Mouse (Mus musculus): Measurements from ENCODE around the gene C730034F03Rik.
A peak's percentile ranks its signal among the peaks of the same experiment; 100 is the strongest.
"Not testable (repeated sequence)": the region's sequence is repeated elsewhere in the genome, so short reads cannot be mapped to it uniquely, and the experiment has no call there.

Gene C730034F03Rik

DNA sequence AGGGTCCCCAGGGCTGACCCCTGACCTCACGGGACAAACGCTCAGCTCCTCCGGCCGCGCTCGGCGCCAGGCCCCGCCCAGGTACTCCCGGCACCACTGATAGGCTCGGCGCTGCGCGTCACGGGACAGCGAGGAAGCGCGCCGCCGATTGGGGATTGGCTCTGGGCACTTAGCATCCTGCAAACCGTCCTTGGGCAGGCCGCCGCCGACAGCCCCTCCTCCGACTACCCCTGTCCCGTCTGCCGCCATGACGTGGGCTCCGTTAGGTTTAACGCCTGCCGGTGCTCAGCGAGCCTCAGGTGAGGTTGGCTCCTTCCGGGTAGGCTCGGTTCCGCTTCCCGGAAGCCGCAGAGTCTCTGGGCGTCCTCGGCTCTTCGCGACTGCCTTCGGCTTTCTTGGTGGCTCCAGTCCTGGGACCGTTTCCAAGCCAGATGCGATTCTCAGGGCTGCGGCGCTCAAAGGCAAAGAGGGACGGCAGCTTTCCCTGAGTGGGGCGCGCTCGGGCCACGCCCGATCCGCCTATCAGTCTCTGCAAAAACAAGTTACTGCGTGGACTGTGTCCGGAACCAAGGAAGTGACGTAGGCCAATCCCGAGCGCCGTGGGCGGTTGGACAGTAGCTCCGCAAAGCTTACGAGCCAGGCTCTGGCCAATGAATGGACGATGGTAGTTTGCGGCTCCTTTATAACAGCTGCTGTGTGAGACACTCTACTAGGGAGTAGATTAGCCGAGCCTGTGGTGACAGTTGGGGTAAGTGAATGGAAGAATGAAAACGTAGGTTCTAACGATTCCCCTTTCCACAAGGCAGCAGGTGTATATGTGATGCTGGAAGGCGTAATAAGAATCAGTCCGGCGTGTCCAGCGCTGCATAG, at the start of gene C730034F03Rik, which contains the start of the genes Gm44502 and Chkb:
Gene C730034F03Rik (plus strand): TSS at position 238 of the 870 bp plus-strand sequence.
Gene Gm44502 (minus strand): TSS at position 345 of the 870 bp plus-strand sequence.
Gene Chkb (minus strand): TSS at position 557 of the 870 bp plus-strand sequence.
- DNase-seq, result peak; percentile 90

DNA sequence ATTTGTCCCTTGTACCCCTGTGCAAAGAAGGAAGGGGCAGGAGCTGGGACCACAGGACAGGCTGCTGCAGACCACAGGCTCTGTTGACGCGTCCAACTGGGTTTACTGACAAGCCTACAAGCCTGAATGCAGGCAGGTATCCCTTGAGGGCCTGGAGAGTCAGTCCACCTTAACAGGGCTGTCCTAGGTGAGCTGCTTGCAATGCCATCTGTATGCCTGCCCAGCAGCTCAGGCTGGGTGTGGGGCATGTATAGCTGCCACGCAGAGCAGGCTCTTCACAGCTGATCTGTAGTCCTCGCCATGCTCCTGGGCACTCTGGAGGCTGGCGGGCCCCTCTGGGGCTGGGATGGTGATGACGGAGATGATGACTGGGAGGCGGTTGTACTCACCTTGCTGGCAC, 44.8 kb upstream of the C730034F03Rik start, which contains the start of gene Klhdc7b:
Gene Klhdc7b (plus strand): TSS at position 301 of the 400 bp plus-strand sequence.
- no peak for DNase-seq

DNA sequence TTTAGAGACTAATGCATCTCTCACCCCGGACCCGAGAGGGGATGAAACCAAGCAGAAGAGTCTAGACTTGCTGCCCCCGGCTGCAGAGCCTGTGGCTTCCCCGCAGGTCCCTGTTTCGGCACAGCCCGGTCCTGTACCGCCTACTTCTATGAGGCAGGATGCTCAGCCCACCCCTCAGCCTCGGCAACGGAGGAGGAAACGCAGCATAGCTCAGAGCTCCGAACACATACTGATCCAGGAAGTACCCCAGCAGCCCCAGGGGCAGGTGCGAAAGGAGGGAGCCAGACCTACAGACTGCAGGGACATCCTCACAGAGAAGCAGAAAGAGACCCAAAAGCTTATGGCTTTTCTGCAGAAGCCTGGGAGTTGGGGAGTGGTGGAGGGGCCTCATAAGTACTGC, 42.3 kb upstream of the C730034F03Rik start:
- DNase-seq, result no peak

DNA sequence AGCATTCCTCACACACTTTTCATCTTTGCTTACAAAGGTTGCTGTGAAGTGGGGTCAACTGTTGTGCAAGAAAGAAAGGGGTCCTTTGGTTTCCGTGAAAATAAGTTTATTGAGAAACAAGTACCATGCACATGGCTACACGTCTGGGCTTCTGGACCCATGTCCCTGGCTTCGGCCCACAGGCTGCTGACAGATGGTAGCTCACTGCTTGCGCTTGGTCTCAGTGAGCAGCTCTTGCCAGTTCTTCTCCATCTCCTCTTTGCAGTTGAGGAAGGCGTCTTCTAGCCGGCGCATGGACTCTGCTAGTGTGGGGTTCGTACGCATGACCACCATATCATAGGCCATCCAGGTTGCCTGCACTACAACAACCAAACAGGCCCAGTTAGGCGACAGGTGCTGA, 39.3 kb upstream of the C730034F03Rik start:
- DNase-seq, result no peak

DNA sequence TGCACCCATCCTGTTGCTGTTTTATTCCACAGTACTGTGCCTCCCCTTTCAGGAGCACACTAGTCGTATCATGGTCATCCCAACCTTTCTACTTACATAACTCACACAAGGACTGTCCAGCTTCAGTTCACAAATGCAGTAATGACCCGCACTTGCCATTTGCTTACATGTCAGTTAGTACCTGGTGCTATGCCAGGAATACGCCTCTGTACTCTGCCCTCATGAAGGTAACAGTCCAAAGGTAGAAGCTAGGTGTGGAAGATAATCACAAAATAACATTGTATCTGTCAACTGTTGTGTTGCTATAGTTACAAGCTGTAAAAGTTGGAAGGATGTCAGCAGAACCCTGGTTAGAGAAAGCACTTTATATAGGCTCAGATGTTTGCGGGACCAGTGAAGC, 32.5 kb upstream of the C730034F03Rik start:
- DNase-seq, result no peak

DNA sequence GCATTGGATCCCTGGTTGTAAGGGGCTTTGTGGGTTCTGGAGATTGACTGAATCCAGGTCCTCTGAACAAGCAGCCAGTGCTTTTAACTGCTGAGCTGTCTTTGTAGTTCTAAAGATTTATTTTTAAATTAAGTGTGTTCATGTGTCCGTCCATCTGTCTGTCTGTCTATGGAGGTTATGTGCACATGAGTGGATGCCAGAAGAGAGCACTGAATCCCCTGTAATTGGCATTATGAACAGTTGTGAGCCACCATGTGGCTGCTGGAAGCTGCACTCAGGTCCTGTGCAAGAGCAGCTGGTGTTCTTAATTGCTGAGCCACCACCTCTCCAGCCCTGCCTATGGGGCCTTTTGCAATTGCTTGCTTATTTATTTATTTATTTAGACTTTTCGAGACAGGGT, 31.2 kb upstream of the C730034F03Rik start:
- no peak for DNase-seq

DNA sequence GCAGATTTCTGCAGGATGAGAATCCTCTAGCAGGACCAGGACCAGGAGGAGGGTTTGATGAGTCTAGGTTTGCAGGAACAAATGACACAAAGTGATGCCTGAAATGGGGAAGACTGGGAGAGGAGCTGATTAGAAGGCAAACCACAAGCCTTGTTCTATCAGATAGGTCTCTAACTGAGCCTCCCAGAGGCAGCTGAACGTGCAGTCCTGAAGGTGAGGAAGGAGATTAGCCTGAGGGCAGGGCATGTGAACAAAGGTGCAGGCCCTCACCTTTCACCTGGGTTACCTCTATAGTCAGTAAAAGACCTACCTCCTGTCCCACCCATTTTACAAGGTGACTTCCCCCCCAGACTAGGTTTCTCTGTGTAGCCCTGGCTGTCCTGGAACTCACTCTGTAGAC, 29.7 kb upstream of the C730034F03Rik start:
- DNase-seq, result no peak

DNA sequence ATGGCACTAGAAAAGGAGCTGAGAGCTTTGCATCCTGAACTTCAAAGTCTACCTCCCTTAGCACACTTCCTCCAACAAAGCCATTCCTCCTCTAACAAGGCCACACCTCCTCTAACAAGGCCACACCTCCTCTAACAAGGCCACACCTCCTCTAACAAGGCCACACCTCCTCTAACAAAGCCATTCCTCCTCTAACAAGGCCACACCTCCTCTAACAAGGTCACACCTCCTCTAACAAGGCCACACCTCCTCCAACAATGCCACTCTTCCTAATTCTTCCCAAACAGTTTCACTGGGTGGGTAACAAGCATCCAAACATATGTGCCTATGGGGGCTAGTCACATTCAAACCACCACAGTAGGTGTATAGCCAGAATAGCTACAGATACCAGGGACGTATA, 26.9 kb upstream of the C730034F03Rik start:
- DNase-seq, result no peak

DNA sequence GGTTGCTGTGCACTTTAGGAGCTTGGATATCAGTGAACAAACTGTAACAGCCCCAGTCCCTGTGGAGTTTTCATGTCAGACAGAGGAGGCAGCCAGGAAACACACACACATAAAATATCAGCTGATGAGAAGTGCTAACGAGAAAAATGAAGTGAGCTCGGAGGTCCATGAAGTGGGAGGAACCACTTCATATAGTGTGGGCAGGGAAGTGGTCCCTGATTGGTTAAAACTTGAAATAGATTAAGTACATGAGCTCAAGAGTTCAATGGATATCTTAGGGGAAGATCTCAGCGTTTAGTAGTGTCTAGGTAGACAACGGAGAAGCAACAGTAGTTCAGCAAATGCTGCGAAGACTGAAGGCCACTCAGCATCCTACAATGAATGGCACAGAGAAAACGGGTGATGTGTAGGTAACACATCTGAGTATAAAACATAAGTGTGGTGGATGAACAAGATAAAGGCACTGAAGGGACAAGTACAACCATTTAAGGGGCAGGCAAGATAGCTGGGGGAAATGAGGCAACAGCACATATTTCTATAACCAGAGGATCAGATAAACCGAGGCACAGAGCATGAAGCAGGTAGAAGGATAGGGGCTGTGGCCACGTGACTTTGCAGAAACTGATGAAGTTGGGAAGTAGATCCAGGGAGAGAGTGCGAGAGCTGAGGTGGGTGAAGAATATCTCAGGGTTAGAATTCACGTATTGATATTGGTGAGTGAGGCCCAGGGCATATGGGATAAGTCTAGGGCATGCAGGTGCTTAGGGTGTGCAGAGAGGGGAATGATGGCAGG, 24.4 kb upstream of the C730034F03Rik start:
- DNase-seq, result no peak

DNA sequence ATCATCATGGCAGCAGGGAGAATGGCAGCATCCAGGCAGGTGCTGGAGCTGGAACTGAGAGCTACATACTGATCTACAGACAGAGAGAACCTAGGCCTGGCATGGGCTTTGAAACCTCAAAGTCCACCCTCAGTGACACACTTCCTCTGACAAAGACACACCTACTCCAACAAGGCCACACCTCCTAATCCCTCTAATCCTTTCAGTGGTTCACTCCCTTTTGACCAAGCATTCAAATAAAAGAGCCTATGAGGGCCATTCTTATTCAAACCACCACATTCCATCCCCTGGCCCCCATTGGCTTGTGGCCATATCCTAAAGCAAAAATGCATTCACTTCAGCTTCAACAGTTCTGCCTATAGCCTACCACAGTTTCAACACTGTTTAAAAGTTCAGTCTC, 22.7 kb upstream of the C730034F03Rik start:
- no peak for DNase-seq

DNA sequence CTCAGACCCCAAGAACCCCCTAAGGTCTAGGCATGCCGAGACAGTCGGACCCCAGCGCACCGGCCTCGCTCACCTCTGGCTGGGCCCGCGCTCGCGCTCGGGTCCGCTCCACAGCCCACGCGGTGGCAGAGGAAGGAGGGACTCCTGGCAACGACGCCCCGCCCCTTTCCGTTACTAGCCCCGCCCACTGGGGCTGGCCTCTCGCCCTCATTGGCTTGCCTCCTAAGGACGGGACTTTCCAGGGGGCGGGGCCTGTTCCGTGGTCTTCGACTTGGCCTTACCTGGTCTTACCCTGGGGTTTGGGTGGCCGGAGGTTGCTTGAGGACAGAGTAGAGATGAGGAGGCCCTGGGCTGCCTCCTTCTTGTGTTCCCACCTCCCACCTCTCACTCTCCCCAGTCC, 19.3 kb upstream of the C730034F03Rik start, which contains the start of gene Syce3:
Gene Syce3 (minus strand): TSS at position 386 of the 400 bp plus-strand sequence.
- no peak for DNase-seq

DNA sequence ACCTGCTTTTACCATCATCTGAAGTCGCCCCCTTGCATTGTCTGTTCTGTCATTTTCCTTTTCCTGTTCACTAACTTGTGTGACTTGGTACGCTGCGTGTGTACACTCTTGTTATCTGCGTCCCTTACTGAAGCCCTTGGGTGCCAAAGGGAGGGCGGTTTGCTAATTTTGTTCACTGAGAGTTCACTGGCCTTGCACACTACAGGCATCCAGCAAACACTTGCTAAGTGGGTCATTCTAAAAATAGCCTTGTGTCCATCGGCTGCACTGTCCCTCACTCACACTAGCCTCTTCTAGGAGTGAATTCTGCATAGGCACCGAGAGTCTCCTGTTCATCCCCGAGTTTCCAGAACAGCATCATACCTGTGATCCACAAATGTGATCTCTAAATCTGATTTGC, 14.1 kb upstream of the C730034F03Rik start:
- no peak for DNase-seq

DNA sequence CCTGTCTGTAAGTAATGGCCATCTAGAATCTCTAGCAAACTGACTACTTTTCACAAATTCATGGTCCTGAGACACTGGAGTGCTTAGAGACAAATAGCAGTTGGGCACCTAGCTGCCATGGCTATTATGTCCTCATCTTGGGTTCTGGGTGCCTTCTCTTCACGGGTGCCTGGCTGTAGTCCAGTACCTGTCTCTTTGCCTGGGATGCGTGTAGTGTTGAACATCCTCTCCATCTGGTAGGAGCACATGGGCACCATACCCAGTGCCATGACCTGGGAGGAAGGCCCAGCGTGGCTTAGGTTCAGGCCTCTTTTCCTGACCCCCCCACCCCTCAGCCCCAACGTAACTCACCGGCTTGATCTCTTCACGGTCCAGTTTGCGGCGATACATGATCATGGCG, 7.5 kb upstream of the C730034F03Rik start:
- DNase-seq, result no peak

DNA sequence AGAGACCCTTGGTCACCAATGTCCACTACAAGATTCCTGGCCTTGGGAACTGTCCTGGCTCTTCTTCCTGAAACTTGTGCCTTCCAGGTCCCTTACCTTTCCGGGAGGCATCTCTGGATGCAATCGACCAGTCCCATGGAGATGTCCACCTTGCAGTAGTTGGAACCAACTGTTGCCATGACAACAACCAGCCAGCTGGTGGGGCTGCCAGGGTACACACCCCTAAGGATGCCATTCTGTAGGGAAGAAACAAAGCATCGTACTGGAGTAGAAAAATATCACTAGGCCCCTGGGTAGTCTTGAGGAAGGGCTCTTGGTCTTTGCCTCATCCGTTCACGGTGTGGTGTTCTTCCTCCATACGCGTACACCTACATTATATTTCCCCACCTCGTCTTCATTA, 4.8 kb upstream of the C730034F03Rik start:
- no peak for DNase-seq

DNA sequence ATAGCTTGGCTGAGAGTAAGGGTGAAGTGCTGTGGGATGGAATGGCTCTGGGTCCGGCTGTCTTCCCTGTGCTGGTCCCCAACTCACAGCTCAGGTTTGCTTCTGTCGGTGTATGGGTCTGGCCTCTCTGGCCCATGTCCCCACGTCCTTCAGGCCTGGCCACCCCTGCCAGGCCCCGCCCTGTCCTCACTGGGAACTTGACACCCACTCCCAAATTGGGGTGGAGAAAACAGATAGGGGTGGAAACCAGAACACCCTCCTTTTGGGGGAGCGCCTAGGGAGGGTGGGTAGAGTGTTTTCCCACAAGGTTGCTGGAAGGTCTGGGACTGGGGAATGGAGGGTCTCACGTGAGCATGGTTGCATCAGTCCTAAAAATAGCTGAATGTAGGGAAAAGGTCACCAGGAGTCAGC, 3.7 kb upstream of the C730034F03Rik start, which contains the start of gene Cpt1b:
Gene Cpt1b (minus strand): TSS at position 153 of the 411 bp plus-strand sequence.
- no peak for DNase-seq

DNA sequence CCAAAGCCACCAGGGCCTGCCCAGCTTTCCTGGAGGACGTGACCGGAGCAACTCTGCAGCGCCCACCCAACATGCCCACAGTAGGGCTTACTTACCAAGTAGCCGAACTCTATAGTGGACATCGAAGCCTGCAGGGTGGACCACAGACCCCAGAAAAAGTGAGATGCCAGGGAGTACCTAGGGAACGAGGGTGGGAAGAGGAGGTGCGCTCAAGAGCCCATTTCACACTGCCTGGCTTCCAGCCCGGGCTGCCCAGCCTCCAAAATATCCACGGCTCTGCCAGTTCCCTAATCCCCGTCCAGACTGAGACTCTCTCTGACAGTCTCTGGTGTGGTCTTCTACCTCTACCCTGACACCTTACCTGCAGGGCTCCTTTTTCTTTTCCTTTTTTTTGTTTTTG, 2.7 kb upstream of the C730034F03Rik start:
- no peak for DNase-seq

DNA sequence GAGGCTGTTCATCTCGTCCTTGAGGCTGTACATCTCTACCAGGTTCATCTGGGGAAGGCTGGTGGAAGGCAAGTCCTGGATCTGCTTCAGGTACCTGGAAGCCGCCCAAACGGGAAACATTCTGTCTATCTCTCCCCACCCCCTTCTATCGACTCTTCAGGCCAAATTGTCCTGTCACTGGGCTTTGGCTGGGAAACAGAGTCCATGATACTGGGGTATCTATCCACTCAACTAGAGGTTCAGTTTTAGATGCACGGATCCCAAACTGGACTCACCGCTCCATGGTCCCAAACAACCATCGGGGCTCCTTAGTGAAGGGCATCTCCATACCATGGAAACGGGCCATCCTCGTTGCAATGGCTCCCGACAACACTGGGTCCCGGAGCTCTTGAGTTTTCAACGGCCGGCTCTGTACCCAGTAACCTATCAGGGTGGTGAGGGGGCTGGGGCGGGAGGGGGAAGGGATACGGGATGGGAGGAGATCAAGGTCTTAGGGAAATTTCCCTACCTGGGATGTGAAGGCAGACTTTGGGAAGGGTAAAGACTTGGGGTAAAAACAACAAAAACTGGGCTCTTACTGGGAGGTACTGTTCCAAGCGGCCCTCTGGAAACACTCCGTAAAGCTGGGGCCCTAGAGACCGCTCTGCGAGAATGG, 1.1 kb upstream of the C730034F03Rik start:
- DNase-seq, result no peak

DNA sequence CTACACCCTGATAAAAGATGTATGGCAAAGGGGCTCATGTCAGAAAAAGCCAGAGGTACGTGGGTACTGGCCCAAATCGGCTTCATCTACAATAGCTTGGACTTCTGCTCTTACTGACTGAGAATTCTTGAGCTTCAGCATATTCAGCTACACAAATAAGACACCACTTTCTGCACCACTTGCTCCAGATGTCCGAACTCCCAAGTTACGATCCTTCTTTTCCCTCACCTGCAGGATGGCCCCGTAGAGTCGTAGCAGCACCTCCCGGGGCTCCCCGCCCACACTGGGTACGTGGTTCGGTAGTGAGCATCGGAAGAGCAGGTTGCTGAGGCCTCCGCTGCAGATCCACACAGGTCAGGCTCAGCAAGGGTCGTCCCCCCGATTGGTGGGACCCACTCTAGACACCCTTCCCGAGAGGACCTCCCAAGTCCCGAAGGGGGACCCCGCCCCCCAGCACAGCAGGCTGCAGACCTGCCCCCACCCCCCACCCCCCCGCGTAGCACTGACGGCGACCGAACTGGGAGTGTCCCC, 503 bp upstream of the C730034F03Rik start:
- DNase-seq, result no peak

DNA sequence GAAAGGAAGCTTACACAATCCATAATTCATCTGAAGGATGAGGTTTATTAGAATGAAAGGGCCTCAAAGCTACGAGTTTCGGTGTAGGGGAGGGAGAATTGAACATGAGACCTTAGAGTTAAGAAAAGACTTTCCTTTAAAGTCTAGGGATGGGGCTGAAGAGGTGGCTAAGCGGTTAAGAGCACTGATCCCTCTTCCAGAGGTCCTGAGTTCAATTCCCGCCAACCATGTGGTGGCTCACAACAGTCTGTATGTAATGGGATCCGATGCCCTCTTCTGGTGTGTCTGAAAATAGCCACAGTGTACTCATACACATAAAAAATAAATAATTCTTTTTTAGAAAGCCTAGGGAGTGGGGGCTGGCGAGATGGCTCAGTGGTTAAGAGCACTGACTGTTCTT, 952 bp downstream of the C730034F03Rik start:
- DNase-seq, result peak; percentile 41

DNA sequence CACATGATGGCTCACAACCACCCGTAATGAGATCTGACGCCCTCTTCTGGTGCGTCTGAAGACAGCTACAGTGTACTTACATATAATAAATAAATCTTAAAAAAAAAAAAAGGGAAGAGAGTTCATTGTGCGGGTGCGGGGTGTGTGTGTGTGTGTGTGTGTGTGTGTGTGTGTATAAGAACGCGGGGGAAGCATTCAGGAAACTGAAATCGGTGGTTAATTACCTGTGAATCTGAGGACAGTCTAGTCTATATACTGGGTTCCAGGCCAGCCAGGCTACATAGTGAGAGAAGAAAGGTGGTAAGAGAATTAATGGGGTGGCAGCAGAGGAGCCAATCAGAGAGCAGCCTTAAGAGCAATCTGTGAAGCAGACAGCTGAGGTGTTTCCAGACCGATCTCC, 1.4 kb downstream of the C730034F03Rik start:
- not testable (repeated sequence) for DNase-seq

DNA sequence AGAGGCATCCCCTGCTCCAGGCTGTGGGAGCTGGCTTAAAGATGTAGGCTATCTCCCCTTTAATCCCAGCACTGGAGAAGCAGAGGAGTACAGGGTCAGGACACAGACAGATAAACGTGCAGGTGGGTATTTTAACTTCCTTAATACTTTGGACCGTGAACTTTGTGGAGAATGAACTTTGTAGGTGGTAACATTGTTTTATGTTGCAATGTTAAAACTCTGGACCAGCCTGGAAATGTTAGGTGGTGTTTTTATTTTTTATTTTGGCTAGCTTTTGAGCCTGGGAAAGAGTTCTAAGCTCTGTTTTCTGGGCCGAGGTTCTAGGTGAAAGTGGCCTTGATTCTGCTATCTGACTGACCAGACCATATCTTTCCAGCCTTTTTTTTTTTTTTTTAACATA, 1.9 kb downstream of the C730034F03Rik start:
- DNase-seq, result no peak

DNA sequence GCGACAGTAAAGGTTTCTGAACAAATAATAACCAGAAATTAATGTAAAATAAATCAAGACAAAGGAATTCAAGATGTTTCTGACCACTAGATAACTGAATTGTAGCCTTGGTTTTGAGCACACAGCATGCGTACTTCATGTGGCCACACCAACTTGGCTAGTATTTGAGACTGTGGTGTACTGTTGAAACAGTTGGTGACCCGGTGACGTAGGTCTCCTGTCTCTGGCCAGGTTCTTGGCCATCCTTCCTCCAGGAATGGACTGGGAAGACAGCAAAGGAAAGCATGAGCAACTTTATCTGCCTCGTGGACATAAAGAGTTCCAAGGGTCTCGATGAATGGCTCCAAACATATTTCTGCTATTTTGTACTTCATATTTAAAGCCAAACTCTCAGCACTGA, 2.4 kb downstream of the C730034F03Rik start:
- no peak for DNase-seq

DNA sequence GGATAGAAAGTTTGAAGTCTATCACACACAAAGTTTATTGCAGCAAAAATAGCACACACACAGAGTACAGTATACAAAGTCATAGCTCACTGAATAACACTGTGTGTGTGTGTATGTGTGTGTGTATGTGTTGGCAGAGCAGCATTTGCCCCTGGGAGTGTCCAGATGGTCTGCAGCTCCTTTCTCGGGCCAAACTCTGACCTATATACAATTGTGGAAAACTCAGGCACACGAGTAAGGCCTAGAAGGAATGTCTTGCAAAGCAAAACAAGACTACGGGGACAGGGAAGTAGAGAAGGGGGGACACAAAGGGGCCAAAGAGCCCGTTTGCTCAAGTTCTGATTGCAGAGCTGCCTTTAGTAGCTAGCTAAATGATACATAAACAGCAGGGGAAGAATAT, 3.6 kb downstream of the C730034F03Rik start:
- no peak for DNase-seq
